Mouse (Mus musculus) bone marrow macrophage, adult 2 months (primary cell): ENCODE data around the gene Atp13a2.

Experiments used
- CTCF ChIP-seq: IDR thresholded peaks from 2 replicates; pipeline ENCODE4 v1.5.1; 2012; ENCODE audit warnings: low read depth, mild to moderate bottlenecking, low read length, moderate library complexity
- POLR2A ChIP-seq: IDR thresholded peaks from 2 replicates; pipeline ENCODE4 v1.6.1; 2012; ENCODE audit warnings: mild to moderate bottlenecking, low read depth, low read length, borderline replicate concordance

DNA sequence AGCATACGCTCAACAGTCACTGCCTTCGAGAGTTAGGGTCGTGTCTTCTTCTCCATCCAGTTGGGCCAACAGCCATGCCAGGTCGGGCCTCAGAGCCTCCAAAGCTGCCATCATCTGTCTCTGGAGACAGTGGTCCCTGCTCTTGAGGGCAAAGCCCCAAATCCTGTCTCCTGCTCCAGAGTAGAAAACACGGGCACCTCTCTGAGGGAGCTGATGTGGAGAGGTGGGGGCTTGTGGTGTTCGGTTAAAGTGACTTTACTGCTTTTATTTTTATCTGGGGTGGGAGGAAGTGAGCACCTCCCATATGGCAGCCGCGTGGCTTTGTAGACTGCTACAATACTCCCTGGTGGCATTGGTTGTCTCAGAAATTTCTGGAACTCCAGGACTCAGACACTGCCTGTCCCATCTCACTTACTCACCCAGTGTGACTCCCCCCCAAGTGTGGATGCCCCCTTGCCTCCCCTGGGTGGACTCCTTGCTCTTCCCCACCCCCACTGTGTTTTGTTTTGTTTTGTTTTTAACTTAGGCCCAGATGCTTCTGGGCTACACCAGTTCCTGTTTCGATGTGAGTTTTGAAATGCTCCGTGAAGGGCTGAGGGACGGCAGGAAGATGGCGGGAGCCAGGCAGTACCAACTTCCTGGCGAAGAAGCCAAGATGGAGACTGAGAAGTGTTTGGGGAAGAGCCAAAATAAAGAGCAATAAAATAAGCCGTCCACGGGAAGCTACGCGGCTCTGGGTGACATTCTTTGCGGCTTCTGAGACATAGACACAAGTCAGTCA lies 34.6 kb upstream of the Atp13a2 start:
- TF ChIP-seq CTCF: no peak
- TF ChIP-seq POLR2A: no peak
